Mouse (Mus musculus): ENCODE data around the gene Fblim1. TPM values are rescaled to one million over a fixed set of nuclear protein-coding genes. Genes with fewer than 3 reads are reported as not detected.

Fblim1 gene
- polyA plus RNA-seq, 1 experiment from 2014 or later = 73.5 TPM

- no peak overlapping the region for H3K4me3 ChIP-seq
- H3K9me3 ChIP-seq = no peaks in the 10 kb centered on the region
- no peak overlapping the region for H3K9ac ChIP-seq
- no peak overlapping the region for H3K4me2 ChIP-seq
- no peaks in the 10 kb centered on the region for H3K27me3 ChIP-seq
- no peak overlapping the region for H3K27ac ChIP-seq
- ATAC-seq (ENCODE audit: borderline replicate concordance, extremely low read depth, low FRiP score, low TSS enrichment) = no peak
- no peaks in the 10 kb centered on the region for H3K36me3 ChIP-seq
- peaks cover 19% of the 10 kb centered on the region for H3K4me1 ChIP-seq
- WGBS = 50% methylated on average over 6 of the region's 6 CpGs
Observed at GRCm38 (mm10) chr4:141609538-141609937, 3.6 kb upstream of the Fblim1 start.

- Histone ChIP-seq H3K9ac (no peak overlapping the region), H3K4me3 (no peak overlapping the region), H3K4me1 (peaks cover 48% of the 10 kb centered on the region), H3K4me2 (no peak overlapping the region), H3K9me3 (no peaks in the 10 kb centered on the region), H3K27ac (peak overlapping the region; percentile 70; the same call in 1 of the 2 replicates), H3K27me3 (no peaks in the 10 kb centered on the region), H3K36me3 (no peaks in the 10 kb centered on the region)
- 82% methylated on average over 5 of the region's 5 CpGs for WGBS
- no peak for ATAC-seq (ENCODE audit: borderline replicate concordance, extremely low read depth, low FRiP score, low TSS enrichment)
Observed at GRCm38 (mm10) chr4:141605421-141605820, 475 bp downstream of the Fblim1 start.

GRCm38 (mm10) chr4:141604493-141604892 is 1.4 kb downstream of the Fblim1 start:
- H3K27ac ChIP-seq = peak overlapping the region; percentile 70
- H3K27me3 ChIP-seq = no peaks in the 10 kb centered on the region
- H3K36me3 ChIP-seq = no peaks in the 10 kb centered on the region
- no peak overlapping the region for H3K4me2 ChIP-seq
- H3K9ac ChIP-seq = no peak overlapping the region
- no peak overlapping the region for H3K4me3 ChIP-seq
- peak; percentile 55 for ATAC-seq (ENCODE audit: borderline replicate concordance, extremely low read depth, low FRiP score, low TSS enrichment)
- peaks cover 52% of the 10 kb centered on the region for H3K4me1 ChIP-seq
- no peaks in the 10 kb centered on the region for H3K9me3 ChIP-seq
- WGBS = 13% methylated on average over 8 of the region's 8 CpGs

- no peak for ATAC-seq (ENCODE audit: borderline replicate concordance, extremely low read depth, low FRiP score, low TSS enrichment)
- no peak overlapping the region for H3K9ac ChIP-seq
- peak overlapping the region; percentile 70 for H3K27ac ChIP-seq
- no peak overlapping the region for H3K4me3 ChIP-seq
- H3K27me3 ChIP-seq = no peaks in the 10 kb centered on the region
- no peak overlapping the region for H3K4me2 ChIP-seq
- peaks cover 51% of the 10 kb centered on the region for H3K4me1 ChIP-seq
- H3K9me3 ChIP-seq = no peaks in the 10 kb centered on the region
- H3K36me3 ChIP-seq = no peaks in the 10 kb centered on the region
- WGBS = 60% methylated on average over 4 of the region's 4 CpGs
Observed at GRCm38 (mm10) chr4:141603921-141604320, 2.0 kb downstream of the Fblim1 start.

GRCm38 (mm10) chr4:141602523-141603223 is 3.2 kb downstream of the Fblim1 start:
- Histone ChIP-seq H3K9ac (no peak overlapping the region), H3K9me3 (no peaks in the 10 kb centered on the region), H3K4me3 (no peak overlapping the region), H3K36me3 (no peaks in the 10 kb centered on the region), H3K27ac (peak overlapping the region; percentile 37; the same call in 1 of the 2 replicates), H3K4me1 (peaks cover 61% of the 10 kb centered on the region), H3K27me3 (no peaks in the 10 kb centered on the region), H3K4me2 (no peak overlapping the region)
- ATAC-seq (ENCODE audit: borderline replicate concordance, extremely low read depth, low FRiP score, low TSS enrichment) = no peak
- WGBS = 68% methylated on average over 11 of the region's 11 CpGs

GRCm38 (mm10) chr4:141601148-141601862 is 4.6 kb downstream of the Fblim1 start:
- Histone ChIP-seq H3K4me3 (no peak overlapping the region), H3K4me1 (peaks cover 66% of the 10 kb centered on the region), H3K4me2 (no peak overlapping the region), H3K27ac (0 out of 2 replicates have a peak overlapping the region, but pooled peaks have one; percentile 90), H3K36me3 (no peaks in the 10 kb centered on the region), H3K9me3 (no peaks in the 10 kb centered on the region), H3K27me3 (no peaks in the 10 kb centered on the region), H3K9ac (no peak overlapping the region)
- no peak for ATAC-seq (ENCODE audit: borderline replicate concordance, extremely low read depth, low FRiP score, low TSS enrichment)
- 70% methylated on average over 12 of the region's 12 CpGs for WGBS

- Histone ChIP-seq H3K27ac (peak overlapping the region; percentile 90), H3K9ac (no peak overlapping the region), H3K27me3 (no peaks in the 10 kb centered on the region), H3K9me3 (no peaks in the 10 kb centered on the region), H3K4me2 (peak overlapping the region; percentile 93; the same call in 1 of the 2 replicates), H3K4me3 (no peak overlapping the region), H3K36me3 (0 out of 2 replicates have a peak, but pooled peaks cover under 1% of the 10 kb centered on the region), H3K4me1 (peaks cover 59% of the 10 kb centered on the region)
- ATAC-seq (ENCODE audit: borderline replicate concordance, extremely low read depth, low FRiP score, low TSS enrichment) = no peak
- WGBS = 42% methylated on average over 6 of the region's 6 CpGs
Observed at GRCm38 (mm10) chr4:141600364-141600763, 5.5 kb downstream of the Fblim1 start.

GRCm38 (mm10) chr4:141599251-141600141 is 6.4 kb downstream of the Fblim1 start:
- peak overlapping the region; percentile 93 for H3K4me2 ChIP-seq
- H3K4me3 ChIP-seq = peak overlapping the region; percentile 73
- no peaks in the 10 kb centered on the region for H3K9me3 ChIP-seq
- WGBS = under 1% methylated on average over 41 of the region's 57 CpGs
- peaks cover 51% of the 10 kb centered on the region for H3K4me1 ChIP-seq
- H3K27me3 ChIP-seq = no peaks in the 10 kb centered on the region
- H3K36me3 ChIP-seq = peaks cover 9% of the 10 kb centered on the region
- peak overlapping the region; percentile 90 for H3K27ac ChIP-seq
- peak overlapping the region; percentile 79 for H3K9ac ChIP-seq
- ATAC-seq (ENCODE audit: borderline replicate concordance, extremely low read depth, low FRiP score, low TSS enrichment) = peak; percentile 6; the same call in 1 of the 2 replicates

GRCm38 (mm10) chr4:141598894-141599250 is 7.0 kb downstream of the Fblim1 start:
- no peaks in the 10 kb centered on the region for H3K9me3 ChIP-seq
- H3K4me1 ChIP-seq = peaks cover 44% of the 10 kb centered on the region
- 2% methylated on average over 9 of the region's 9 CpGs for WGBS
- no peaks in the 10 kb centered on the region for H3K27me3 ChIP-seq
- H3K36me3 ChIP-seq = peaks cover 15% of the 10 kb centered on the region
- H3K9ac ChIP-seq = peak overlapping the region; percentile 79
- H3K4me2 ChIP-seq = peak overlapping the region; percentile 93
- H3K4me3 ChIP-seq = peak overlapping the region; percentile 73
- no peak for ATAC-seq (ENCODE audit: borderline replicate concordance, extremely low read depth, low FRiP score, low TSS enrichment)
- H3K27ac ChIP-seq = peak overlapping the region; percentile 90

- Histone ChIP-seq H3K27ac (peak overlapping the region; percentile 90), H3K9me3 (no peaks in the 10 kb centered on the region), H3K27me3 (no peaks in the 10 kb centered on the region), H3K36me3 (peaks cover 17% of the 10 kb centered on the region), H3K4me1 (peaks cover 43% of the 10 kb centered on the region), H3K4me2 (peak overlapping the region; percentile 93), H3K9ac (peak overlapping the region; percentile 79), H3K4me3 (peak overlapping the region; percentile 73)
- ATAC-seq (ENCODE audit: borderline replicate concordance, extremely low read depth, low FRiP score, low TSS enrichment) = peak; percentile 69
- WGBS = 0% methylated on average over 19 of the region's 19 CpGs
Observed at GRCm38 (mm10) chr4:141598199-141598893, 7.5 kb downstream of the Fblim1 start.

GRCm38 (mm10) chr4:141596700-141597328 is 9.1 kb downstream of the Fblim1 start:
- Histone ChIP-seq H3K27ac (no peak overlapping the region), H3K36me3 (peaks cover 32% of the 10 kb centered on the region), H3K4me3 (no peak overlapping the region), H3K4me1 (peaks cover 35% of the 10 kb centered on the region), H3K27me3 (no peaks in the 10 kb centered on the region), H3K4me2 (no peak overlapping the region), H3K9me3 (no peaks in the 10 kb centered on the region), H3K9ac (no peak overlapping the region)
- no peak for ATAC-seq (ENCODE audit: borderline replicate concordance, extremely low read depth, low FRiP score, low TSS enrichment)
- 83% methylated on average over 8 of the region's 8 CpGs for WGBS

Measured in lung, embryonic 15.5 days (tissue).